Mouse (Mus musculus): ENCODE results near the gene Shf.

Gene Shf

DNA sequence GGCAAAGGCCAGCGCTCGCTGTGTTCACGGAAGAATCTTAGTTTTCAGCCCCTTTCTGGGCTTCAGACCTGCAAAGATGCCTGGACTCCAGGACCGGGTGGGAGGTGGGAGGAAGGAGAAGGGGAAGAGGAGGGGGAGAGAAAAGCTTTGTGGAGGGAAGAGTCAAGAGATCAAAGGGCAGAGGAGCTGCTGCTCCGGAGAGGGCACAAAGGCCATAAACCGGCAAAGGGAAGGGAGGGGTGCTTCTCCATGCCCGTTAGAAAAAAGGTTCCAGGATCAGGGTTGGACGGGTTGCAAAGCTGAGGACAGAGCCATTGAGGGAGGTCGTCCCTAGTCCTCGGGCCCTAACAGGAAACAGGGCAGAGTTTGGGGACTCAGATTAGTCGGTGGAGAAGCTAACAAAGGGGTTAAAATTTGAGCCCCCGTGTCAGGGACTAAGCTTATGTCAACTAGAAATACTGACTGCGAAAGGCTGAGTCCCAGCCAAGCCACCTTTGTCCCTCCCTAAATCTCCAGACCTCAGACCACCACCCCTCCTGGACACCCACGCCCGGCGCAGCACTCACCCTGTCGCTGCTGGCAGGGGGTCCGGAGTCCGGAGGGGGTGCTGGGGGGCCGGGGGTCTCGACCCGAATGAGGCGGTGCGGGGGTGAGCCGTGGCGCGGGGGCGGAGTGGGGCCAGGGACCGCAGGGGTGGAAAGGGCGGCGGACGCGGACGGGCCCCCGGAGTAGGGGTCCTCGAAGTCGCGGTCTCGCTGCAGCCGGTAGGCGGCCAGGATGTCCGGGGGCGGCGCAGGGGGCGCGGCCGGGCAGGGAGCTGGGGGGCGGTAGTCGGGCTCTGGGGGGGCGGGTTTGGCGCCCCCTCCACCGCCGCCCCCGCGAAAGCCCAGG lies 636 bp downstream of the Shf start:
- DNase-seq, result peak in 1 of 2 experiments; percentile 30

DNA sequence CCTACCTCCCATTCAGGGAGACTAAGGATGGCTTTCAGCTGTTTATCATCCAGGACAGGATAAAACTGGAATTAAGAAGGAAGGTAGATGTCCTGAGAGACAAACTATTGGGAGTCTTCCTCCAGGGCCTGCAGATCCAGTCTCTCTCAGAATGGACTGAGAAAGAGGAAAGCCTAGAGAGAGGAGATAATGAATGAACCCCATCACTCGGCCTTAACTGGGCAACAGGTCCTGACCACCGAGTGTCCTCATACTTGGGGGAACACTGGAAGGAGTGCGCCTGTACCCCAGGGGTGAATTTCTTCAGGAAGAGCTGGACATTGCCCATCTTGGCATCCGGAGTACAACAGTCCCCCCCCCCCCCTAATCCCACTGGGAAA lies 1.3 kb downstream of the Shf start:
- DNase-seq, result no peak

- DNase-seq, result no peak
These were observed 1.8 kb downstream of the Shf start for GRCm38 (mm10) chr2:122367181-122367580.

DNA sequence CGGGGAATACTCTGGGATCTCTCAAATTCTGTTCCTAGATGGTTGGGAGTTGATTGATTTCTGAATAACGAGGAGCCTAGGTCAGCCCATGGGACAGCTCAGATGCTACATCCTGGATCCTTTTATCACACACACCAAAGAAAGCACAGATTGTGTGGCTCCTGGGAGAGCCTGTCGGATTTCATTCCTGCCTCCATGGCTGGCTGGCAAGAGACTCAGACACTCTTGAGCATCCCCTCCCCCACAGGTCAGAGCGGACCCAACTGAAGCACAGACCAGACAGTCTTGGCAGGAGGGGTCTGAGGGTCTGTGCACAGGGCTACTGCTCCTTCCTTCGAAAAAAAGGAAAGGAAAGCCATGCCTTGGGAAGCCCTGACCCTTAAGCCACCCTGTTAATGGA lies 2.3 kb downstream of the Shf start:
- no peak for DNase-seq

- no peak for DNase-seq
These were observed 2.9 kb downstream of the Shf start for GRCm38 (mm10) chr2:122366039-122366438.

- no peak for DNase-seq
These were observed 3.6 kb downstream of the Shf start for GRCm38 (mm10) chr2:122365244-122365866.

DNA sequence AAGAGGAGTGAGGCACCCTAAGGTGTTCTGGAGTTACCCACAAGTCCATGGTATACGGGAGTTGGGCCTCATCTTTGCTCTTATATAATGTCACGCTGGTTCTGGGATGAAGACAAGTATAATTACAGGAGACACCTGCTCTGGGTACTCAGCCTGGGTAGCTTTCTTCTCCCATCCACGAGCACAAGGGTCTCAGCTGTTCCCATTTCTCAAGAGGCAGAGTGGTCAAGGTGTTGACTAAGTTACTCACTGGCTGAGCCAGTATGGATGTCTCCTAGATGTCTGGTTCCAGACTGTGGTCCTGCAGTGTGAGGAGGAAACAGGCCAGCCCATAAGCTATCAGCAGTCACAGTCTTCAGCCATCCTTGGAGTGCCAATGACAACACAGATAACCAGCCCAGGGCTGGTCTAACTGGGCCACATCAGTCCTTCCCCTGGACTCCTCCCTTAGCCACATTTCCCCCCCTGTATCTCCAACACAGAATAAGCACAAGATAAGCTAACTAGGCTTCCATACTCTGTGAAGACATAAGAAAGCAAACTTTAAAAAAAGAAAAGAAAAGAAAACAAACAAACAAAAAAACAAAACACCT lies 4.5 kb downstream of the Shf start:
- no peak for DNase-seq

- DNase-seq, result no peak
These were observed 6.1 kb downstream of the Shf start for GRCm38 (mm10) chr2:122362622-122363523.

DNA sequence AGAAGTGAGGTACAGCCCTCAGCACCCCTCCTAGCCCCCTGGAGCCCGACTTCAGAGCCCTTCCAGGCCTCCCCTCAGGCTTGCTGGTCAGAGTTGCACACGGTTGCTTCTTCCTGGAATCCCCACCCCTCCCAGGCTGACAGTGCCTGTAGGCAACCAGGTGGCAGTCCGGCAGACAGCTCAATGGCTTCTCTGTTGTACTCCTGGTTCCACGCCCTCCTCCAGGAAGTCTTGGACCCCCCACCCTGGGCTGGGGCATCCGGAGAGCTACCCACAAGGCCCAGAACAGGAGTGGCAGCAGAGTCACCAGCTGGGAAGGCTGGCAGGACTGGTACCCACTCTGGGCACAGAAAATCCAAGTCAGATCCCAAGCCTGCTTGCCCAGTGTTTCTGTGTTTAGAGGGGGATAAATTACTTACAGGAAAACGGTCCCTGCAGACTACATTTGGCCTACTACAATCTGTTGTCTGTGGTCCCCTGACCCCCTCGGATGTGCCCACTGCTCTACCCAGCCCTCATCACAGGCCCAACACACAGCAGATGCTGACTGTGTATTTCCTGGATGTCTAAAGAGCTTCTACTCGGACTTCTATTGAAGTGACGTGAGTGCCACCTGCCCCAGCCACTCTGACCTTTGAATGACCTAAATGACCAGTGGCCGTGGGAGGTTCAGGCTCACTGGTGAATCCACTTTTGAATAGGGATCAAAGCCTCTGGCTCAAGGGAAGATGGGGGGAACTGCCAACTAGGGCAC lies 6.9 kb downstream of the Shf start:
- DNase-seq, result no peak

DNA sequence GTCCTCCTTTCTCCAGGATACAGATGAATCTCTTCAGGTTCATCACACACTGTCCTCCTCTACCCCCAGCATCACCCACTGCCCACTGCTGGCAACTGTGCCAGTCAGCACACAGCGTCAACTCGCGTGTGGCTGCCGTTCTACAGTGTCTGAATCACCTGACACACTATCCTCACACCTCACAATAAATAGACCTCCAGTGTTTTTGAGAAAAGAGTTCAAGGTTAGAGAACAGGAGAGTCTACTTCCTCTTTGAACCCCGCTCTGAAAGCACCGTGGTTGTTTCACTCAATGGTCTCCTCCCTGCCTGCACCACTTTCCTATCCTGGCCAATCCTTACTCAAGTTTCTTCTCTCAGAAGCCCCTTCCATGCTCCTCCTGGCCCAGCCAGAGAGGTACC lies 7.8 kb downstream of the Shf start:
- no peak for DNase-seq

DNA sequence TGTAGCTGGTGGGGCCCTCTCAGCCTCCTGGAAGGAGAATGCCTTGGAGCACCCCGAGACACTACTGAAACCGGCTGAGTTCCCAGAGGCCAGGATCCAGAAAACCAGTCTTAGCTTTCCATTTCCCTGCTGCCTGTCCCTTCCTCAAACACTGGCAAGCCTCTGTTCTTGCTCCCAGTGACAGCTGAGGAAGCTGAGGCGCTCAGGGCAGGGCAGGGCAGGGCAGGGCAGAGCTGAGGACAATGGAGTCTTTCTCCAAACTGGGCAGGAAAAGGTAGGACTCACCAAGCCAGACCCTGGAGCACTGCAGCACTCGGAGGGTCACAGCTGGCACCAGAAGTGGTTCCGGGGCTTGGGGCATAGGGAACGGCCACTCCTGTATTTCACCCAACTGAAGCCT lies 8.7 kb downstream of the Shf start:
- DNase-seq, result no peak

GRCm38 (mm10) chr2:122356187-122356586 lies 12.8 kb downstream of the Shf start:
- no peak for DNase-seq

DNA sequence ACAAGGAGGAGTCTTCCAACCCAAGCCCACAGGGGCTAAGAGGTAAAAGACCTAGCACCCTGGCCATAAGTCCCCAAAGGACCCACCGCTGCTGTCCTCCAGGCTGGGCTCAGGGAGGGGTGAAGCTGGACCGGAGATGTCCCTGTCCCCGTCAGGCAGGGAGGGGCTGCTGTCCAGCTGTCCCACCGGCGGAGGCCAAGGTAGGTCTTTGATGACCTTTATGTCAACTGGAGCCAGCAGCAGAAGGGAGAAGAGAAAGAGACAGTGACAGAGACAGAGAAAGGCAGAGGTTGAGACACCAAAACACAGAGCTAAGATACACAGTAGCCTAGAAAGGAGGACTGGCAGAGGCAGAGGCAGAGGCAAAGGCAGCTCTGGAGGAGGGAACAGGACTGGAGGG lies 13.6 kb downstream of the Shf start:
- no peak for DNase-seq

GRCm38 (mm10) chr2:122354191-122354929 lies 14.6 kb downstream of the Shf start:
- no peak for DNase-seq

DNA sequence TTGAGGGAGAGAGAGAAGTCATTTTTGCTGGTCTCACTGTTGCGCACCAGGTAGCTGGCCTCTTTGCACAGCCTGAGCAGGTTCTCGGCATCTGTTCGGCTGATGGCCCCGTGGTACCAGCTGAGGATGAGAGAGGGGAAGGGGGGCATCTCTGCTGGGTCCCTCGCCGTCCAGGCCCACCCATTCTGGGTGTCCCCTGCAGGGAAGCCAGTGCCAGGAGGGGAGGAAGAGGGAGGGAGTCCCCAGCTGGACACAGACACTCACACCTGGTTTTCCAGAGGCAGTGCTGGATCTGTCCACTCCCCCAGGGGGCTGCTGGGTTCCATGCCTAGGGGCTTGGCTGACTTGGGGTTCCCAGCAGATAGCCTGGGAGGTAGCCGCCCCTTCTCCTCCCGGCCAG lies 15.2 kb downstream of the Shf start:
- no peak for DNase-seq

GRCm38 (mm10) chr2:122352992-122353391 lies 16.0 kb downstream of the Shf start:
- no peak for DNase-seq

- no peak for DNase-seq
These were observed 17.0 kb downstream of the Shf start for GRCm38 (mm10) chr2:122351931-122352329.

GRCm38 (mm10) chr2:122351156-122351930 lies 17.6 kb downstream of the Shf start:
- DNase-seq, result no peak

GRCm38 (mm10) chr2:122349136-122349785 lies 19.7 kb downstream of the Shf start:
- DNase-seq, result peak; percentile 20 to 35

GRCm38 (mm10) chr2:122348531-122349131 lies 20.3 kb downstream of the Shf start:
- peak; percentile 88 for DNase-seq
